In genomic region chr8:124944406-124944805, GRCm38 (mm10) we compare ENCODE assay signal across 17 mouse cellular contexts. TPM values are rescaled to one million over a fixed set of nuclear protein-coding genes. Genes with fewer than 3 reads are reported as not detected.
DNase-seq lines count a peak whose midpoint lies in the region; ATAC-seq lines count a peak whose summit lies in the region.
"Had no signal": no experiment of that assay in that cellular context is flagged by ENCODE, and none has a peak within 500 bp of the region (broad histone marks: within the 10 kb centered on the region; RNA-seq: fewer than 3 reads in every experiment).

No protein-coding gene starts in this region.

- 63% methylated on average over 7 of the region's 7 CpGs for WGBS in heart, embryonic 10.5 days

- H3K36me3 ChIP-seq in heart, embryonic 10.5 days, result peaks cover 21% of the 10 kb centered on the region
- H3K36me3 ChIP-seq in megakaryocyte, embryonic 14.5 days (replicated peaks; ENCODE audit: low read length), result peaks cover 56% of the 10 kb centered on the region

- DNase-seq in heart, embryonic 10.5 days (ENCODE audit: low spot score), result peak; percentile 71
- DNase-seq in heart, adult 9 months (ENCODE audit: low spot score in 2 of 2), result no peak
- peak; percentile 65 for DNase-seq in embryo, embryonic 10 days (ENCODE audit: low spot score)
- DNase-seq in embryo, embryonic 9.5 days (ENCODE audit: extremely low spot score), result peak; percentile 36
- no peak for DNase-seq in layer of hippocampus, postnatal 36 days
- DNase-seq: cerebellum, postnatal 25 days; gastrocnemius, postnatal 25 days; kidney, adult 9 months; kidney, postnatal 4 days; left cerebral cortex, postnatal 4 days; lung, embryonic 14.5 days; lung, postnatal 4 days; thymus, postnatal 4 days had no signal

- H3K27ac ChIP-seq in heart, embryonic 10.5 days, result no peak overlapping the region
- H3K27ac ChIP-seq: embryonic facial prominence, embryonic 15.5 days; liver, embryonic 12.5 days had no signal

- ATAC-seq in megakaryocyte, adult 5-6 weeks (ENCODE audit: poor library complexity, severe bottlenecking), result no peak
- ATAC-seq: liver, embryonic 12.5 days had no signal

- H3K4me1 ChIP-seq in heart, embryonic 10.5 days, result peaks cover 56% of the 10 kb centered on the region
- peaks cover 52% of the 10 kb centered on the region for H3K4me1 ChIP-seq in megakaryocyte, embryonic 14.5 days

- no peaks in the 10 kb centered on the region for H3K9me3 ChIP-seq in heart, embryonic 10.5 days
- no peaks in the 10 kb centered on the region for H3K9me3 ChIP-seq in megakaryocyte, embryonic 14.5 days
- H3K9me3 ChIP-seq: embryonic facial prominence, embryonic 15.5 days; liver, embryonic 12.5 days had no signal

- peak overlapping the region; percentile 12; the same call in 1 of the 2 replicates for H3K4me3 ChIP-seq in heart, embryonic 10.5 days
- peak overlapping the region; percentile 25 for H3K4me3 ChIP-seq in megakaryocyte, embryonic 14.5 days (replicated peaks)
- H3K4me3 ChIP-seq: embryonic facial prominence, embryonic 15.5 days; liver, embryonic 12.5 days had no signal

- H3K27me3 ChIP-seq in heart, embryonic 10.5 days (ENCODE audit: insufficient read depth, poor library complexity, severe bottlenecking), result no peaks in the 10 kb centered on the region
- H3K27me3 ChIP-seq in megakaryocyte, embryonic 14.5 days (replicated peaks), result peaks cover 9% of the 10 kb centered on the region
- H3K27me3 ChIP-seq: embryonic facial prominence, embryonic 15.5 days had no signal

RNA-seq across cellular contexts. Expression of gene Egln1, which starts 4.7 kb away (rescaled TPM):
- 13.2 and 17.0 TPM in 2 replicates for polyA plus RNA-seq in heart, embryonic 10.5 days (2016; fragmentation: Nextera tagmentation; extraction: Ambion mirVana)
- 6.7 and 14.0 TPM in 2 replicates for polyA plus RNA-seq in megakaryocyte, embryonic 14.5 days (2012; ENCODE audit: insufficient read depth, low replicate concordance)
- total RNA-seq in megakaryocyte, adult 5-6 weeks (2015), result 26.5 and 28.4 TPM in 2 replicates
- total RNA-seq in megakaryocyte, adult 5-6 weeks (2017), result 17.8 and 19.2 TPM in 2 replicates
- 10 to 100 TPM; 62.5 to 63.4 TPM for total RNA-seq in layer of hippocampus, postnatal 36 days (2021)

RNA-seq across cellular contexts. Expression of gene Sprtn, which starts 46.7 kb away (rescaled TPM):
- 9.5 and 9.7 TPM in 2 replicates for polyA plus RNA-seq in heart, embryonic 10.5 days (2016; fragmentation: Nextera tagmentation; extraction: Ambion mirVana)
- 1.7 and 2.5 TPM in 2 replicates for polyA plus RNA-seq in megakaryocyte, embryonic 14.5 days (2012; ENCODE audit: insufficient read depth, low replicate concordance)
- total RNA-seq in megakaryocyte, adult 5-6 weeks (2015), result 11.0 and 11.1 TPM in 2 replicates
- total RNA-seq in megakaryocyte, adult 5-6 weeks (2017), result 18.9 and 20.7 TPM in 2 replicates
- total RNA-seq in layer of hippocampus, postnatal 36 days (2021), result 10 to 100 TPM; 14.4 to 16.1 TPM

RNA-seq across cellular contexts. Expression of gene Exoc8, which starts 46.9 kb away (rescaled TPM):
- polyA plus RNA-seq in heart, embryonic 10.5 days (2016; fragmentation: Nextera tagmentation; extraction: Ambion mirVana), result 7.8 and 8.0 TPM in 2 replicates
- 2.1 and 3.3 TPM in 2 replicates for polyA plus RNA-seq in megakaryocyte, embryonic 14.5 days (2012; ENCODE audit: insufficient read depth, low replicate concordance)
- 6.5 and 8.9 TPM in 2 replicates for total RNA-seq in megakaryocyte, adult 5-6 weeks (2015)
- 14.5 and 16.1 TPM in 2 replicates for total RNA-seq in megakaryocyte, adult 5-6 weeks (2017)
- total RNA-seq in layer of hippocampus, postnatal 36 days (2021), result 10 to 100 TPM; 36.6 to 36.8 TPM

Comparison
In these comparisons a context has a peak if more than half of its experiments do, and no peak if none do; other contexts are left out.
1. DNase-seq: peak in heart, embryonic 10.5 days (single experiment), embryo, embryonic 10 days (single experiment) and embryo, embryonic 9.5 days (single experiment); none in heart, adult 9 months (0 of 2) and layer of hippocampus, postnatal 36 days (0 of 2).